Mouse (Mus musculus) heart, embryonic 16.5 days (tissue): Measurements from ENCODE around the gene Unk. TPM values are rescaled to one million over a fixed set of nuclear protein-coding genes. Genes with fewer than 3 reads are reported as not detected.

Experiments used
- ATAC-seq: fragments of 200-750 bp; cut with Nextera tagmentation; replicated peaks from 2 replicates; pipeline ENCODE4 v1.8.0; 2017; ENCODE audit warnings: moderate number of reproducible peaks; ENCODE audit not compliant: insufficient read depth, low FRiP score; ENCODE audit errors: extremely low read depth
- H3K27ac ChIP-seq: fragments of 300-500 bp; sonication (generic); 2 replicates; pipeline ENCODE4 v1.5.1; 2014; ENCODE audit warnings: mild to moderate bottlenecking, low read length, control low read depth, moderate library complexity
- H3K27me3 ChIP-seq: fragments of 300-500 bp; sonication (generic); 2 replicates; pipeline ENCODE4 v1.6.1; 2014; ENCODE audit warnings: low read length, mixed read lengths; ENCODE audit not compliant: control insufficient read depth, insufficient read depth
- H3K36me3 ChIP-seq: fragments of 300-500 bp; sonication (generic); 2 replicates; pipeline ENCODE4 v1.6.1; 2014; ENCODE audit not compliant: control insufficient read depth, insufficient read depth
- H3K4me1 ChIP-seq: fragments of 300-500 bp; sonication (generic); 2 replicates; pipeline ENCODE4 v1.6.1; 2014; ENCODE audit warnings: low read length, mixed read lengths; ENCODE audit not compliant: control insufficient read depth, insufficient read depth
- H3K4me2 ChIP-seq: fragments of 300-500 bp; sonication (generic); 2 replicates; pipeline ENCODE4 v1.6.1; 2014; ENCODE audit warnings: low read depth, mild to moderate bottlenecking, control low read depth, low read length
- H3K4me3 ChIP-seq: fragments of 300-500 bp; sonication (generic); 2 replicates; pipeline ENCODE4 v1.5.1; 2014; ENCODE audit warnings: mild to moderate bottlenecking, control low read depth, low read length
- H3K9ac ChIP-seq: fragments of 300-500 bp; sonication (generic); 2 replicates; pipeline ENCODE4 v1.6.1; 2014; ENCODE audit warnings: low read length, control low read depth
- H3K9me3 ChIP-seq: fragments of 300-500 bp; sonication (generic); replicated peaks from 2 replicates; pipeline ENCODE4 v1.6.1; 2016; ENCODE audit warnings: low read length; ENCODE audit not compliant: control insufficient read depth
- WGBS: fragments of 180-500 bp; shearing (Covaris S2); extraction: QIAGEN DNeasy Blood & Tissue Kit; methylation state at CpG from one replicate; pipeline ENCODE4 v1.1.7; 2014; 5-methylcytosine and 5-hydroxymethylcytosine counted together
- polyA plus RNA-seq: library from polyadenylated mRNA; unstranded; fragments of >200 nt; fragmentation: Nextera tagmentation; extraction: Ambion mirVana; gene quantifications from 2 replicates; pipeline ENCODE4 v1.2.1, GENCODE M21; 2015

Gene Unk
- polyA plus RNA-seq, 1 experiment from 2014 or later = 23.2 TPM

DNA sequence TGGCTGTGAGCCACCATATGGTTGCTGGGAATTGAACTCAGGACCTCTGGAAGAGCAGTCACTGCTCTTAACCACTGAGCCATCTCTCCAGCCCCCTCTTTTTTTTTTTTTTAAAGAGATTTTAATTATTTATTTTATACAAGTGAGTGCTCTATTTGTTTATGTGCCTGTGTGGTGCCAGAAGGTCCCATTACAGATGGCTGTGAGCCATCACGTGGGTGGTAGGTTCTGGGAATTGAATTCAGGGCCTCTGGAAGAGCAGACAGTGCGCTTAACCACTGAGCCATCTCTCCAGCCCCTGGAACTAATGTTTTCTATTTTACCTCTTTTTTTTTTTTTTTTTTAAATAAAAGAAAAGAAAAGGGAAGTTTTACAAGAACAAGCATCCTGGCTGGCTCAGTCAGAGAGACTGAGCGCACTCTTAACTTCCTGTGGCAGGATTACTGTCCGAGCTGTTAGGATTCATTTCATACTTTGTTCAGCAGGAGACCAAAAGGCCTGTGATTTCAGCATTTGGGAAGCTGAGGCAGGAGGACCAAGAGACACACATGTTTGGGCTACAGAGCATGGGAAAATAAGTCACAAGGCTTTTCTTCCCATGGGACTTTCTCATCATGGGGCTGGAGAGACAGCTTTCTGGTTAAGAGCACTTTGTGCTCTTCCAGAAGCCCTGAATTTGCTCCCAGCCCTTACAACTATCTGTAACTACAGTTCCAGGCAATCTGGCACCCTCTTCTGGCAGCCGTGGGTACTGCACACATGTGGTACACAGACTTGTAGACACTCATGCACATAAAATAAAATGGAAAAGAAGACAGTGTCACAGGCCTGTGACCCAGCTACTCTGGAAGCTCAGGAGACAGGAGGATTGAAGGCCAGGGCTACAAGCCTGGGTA lies 66.3 kb downstream of the Unk start:
- Histone ChIP-seq H3K36me3 (no peaks in the 10 kb centered on the region), H3K27ac (no peak overlapping the region), H3K4me1 (peaks cover 39% of the 10 kb centered on the region), H3K4me2 (no peak overlapping the region), H3K9me3 (peaks cover 4% of the 10 kb centered on the region), H3K4me3 (no peak overlapping the region), H3K9ac (no peak overlapping the region), H3K27me3 (no peaks in the 10 kb centered on the region)
- no peak for ATAC-seq
- WGBS = 80% methylated on average over 5 of the region's 5 CpGs

DNA sequence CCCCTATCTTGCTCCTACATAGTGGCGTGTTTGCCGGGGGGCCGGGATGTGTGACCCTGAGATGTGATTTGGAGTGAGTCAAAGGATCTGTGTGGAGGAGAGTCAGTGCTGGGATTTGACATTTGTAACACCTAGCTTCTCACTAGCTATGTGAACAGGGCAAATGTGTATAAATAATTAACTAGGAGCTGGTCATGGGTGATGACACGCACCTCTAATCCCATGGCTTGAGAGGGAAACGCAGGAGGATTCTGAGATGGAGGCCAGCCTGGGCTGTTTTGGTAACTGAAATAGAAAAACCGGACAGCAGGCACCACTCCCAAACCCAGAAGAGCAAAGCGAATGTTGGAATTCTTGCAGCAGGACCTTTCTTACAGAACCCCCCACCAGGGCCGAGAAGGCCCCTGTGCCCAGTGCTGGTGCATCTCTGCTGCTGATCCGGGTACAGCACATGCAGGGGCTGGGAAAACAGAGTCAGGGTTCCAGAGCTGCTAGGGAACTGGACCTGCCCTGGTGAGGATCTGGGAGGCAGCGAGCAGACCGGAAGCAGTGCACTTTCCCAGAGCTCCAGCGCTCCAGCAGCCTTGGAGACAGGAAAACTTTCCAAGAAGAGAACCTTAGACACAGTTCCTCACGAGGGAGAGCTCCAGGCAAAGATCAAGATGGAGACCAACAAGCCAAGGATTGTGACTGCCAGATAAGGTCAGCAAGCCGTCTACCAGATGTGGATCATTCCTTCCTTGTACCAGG lies 68.8 kb downstream of the Unk start:
- Histone ChIP-seq H3K36me3 (no peaks in the 10 kb centered on the region), H3K4me1 (peaks cover 55% of the 10 kb centered on the region), H3K27me3 (no peaks in the 10 kb centered on the region), H3K9me3 (peaks cover 4% of the 10 kb centered on the region), H3K27ac (peak overlapping the region; percentile 98), H3K4me2 (no peak overlapping the region), H3K4me3 (no peak overlapping the region), H3K9ac (peak overlapping the region; percentile 36; the same call in 1 of the 2 replicates)
- 63% methylated on average over 14 of the region's 14 CpGs for WGBS
- no peak for ATAC-seq

DNA sequence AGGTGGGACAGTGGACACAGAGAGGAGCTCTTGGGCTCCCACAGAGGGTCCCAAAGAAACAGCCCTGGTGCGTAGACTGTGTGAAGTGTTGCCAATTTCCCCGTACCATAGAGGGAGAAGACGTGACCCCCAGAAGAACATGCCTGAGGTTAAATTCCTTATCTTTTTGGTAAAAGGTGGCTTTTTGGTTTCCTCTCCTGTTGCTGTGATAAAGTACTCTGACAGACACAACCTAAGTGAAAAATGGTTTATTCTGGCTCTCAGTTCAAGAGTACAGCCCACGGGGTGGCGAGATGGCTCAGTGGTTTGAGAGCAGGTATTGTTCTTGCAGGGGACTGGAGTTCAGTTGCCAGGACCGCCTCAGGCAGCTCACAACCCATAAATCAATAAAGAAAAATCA lies 69.3 kb downstream of the Unk start:
- peaks cover 56% of the 10 kb centered on the region for H3K4me1 ChIP-seq
- WGBS = 76% methylated on average over 6 of the region's 6 CpGs

DNA sequence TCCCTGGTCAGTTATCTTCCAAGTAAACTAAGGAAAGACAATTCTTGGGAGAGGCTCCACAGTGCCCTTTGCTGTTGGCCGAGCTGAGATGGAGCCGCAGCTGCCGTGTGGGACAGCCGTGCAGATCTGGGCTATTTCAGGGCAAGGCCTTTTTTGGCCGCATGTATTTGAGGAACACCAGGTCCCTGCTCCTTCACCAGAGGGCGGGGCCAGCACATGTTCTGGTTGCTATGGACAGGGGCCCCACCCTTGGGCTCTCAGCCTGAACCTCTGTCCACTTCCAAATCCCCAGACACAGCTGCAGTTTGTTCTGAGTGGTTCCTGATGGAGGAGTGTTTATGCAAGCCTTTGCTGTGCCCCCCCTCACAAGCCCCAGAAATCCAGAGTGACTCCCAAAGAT lies 70.3 kb downstream of the Unk start:
- WGBS = 25% methylated on average over 6 of the region's 6 CpGs
- peaks cover 62% of the 10 kb centered on the region for H3K4me1 ChIP-seq
- peaks cover 4% of the 10 kb centered on the region for H3K9me3 ChIP-seq
- no peak overlapping the region for H3K4me2 ChIP-seq
- peak overlapping the region; percentile 98 for H3K27ac ChIP-seq
- H3K36me3 ChIP-seq = no peaks in the 10 kb centered on the region
- peak; percentile 30 for ATAC-seq
- no peak overlapping the region for H3K4me3 ChIP-seq
- no peaks in the 10 kb centered on the region for H3K27me3 ChIP-seq
- 0 out of 2 replicates have a peak overlapping the region, but pooled peaks have one; percentile 33 for H3K9ac ChIP-seq

More for the DNA sequence above, 69.3 kb downstream of the Unk start:
- Histone ChIP-seq H3K4me2 (no peak overlapping the region), H3K9ac (peak overlapping the region; percentile 36; the same call in 1 of the 2 replicates), H3K4me3 (no peak overlapping the region), H3K27ac (peak overlapping the region; percentile 98), H3K27me3 (no peaks in the 10 kb centered on the region), H3K9me3 (peaks cover 4% of the 10 kb centered on the region), H3K36me3 (no peaks in the 10 kb centered on the region)
- no peak for ATAC-seq

DNA sequence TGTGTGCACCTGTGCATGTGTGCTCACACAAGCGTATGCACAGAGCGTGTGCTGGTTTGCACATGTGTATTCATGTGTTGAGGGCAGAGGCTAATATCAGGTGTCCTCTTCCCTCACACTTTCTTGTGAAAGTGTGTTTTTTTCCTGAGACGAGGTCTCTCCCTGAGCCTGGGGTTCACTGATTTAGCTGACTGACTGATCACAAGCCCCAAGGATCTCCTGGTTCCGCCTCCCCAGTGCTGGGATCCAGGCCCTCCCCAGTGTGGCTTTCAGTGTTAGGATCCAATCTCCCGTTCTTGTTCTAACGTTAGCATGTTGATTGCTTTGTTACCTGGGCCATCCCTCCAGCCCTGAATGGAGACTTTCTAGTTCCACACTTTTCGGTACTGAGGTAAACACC lies 70.7 kb downstream of the Unk start:
- 78% methylated on average over 7 of the region's 7 CpGs for WGBS
- Histone ChIP-seq H3K36me3 (peaks cover 4% of the 10 kb centered on the region), H3K9ac (peak overlapping the region; percentile 70; the same call in 1 of the 2 replicates), H3K4me2 (no peak overlapping the region), H3K27ac (peak overlapping the region; percentile 98), H3K4me1 (peaks cover 63% of the 10 kb centered on the region), H3K4me3 (no peak overlapping the region), H3K27me3 (no peaks in the 10 kb centered on the region), H3K9me3 (peaks cover 4% of the 10 kb centered on the region)
- ATAC-seq = no peak

DNA sequence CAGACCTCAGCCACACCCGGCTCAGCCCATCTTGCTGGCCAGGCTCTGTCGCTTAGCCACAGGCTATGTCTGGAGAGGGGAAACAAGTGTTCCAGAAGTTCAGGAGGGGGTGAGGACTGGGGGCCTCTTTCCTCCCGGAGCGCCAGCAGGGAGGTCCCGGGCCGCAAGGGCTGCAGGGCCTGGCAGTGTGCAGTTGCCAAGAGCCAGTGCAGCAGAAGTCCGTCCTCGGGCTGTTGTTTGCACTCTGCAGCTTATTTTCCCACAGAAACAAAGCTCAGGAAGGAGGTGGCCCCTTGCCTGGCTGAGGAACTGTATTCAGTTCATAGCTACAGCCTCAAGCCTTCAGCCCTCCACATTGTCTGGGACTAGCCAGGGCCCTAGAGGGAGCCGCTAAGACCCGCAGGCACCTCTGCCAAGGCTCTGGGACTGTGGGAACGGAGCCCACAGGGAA lies 71.8 kb downstream of the Unk start:
- Histone ChIP-seq H3K4me2 (peak overlapping the region; percentile 20), H3K9me3 (no peaks in the 10 kb centered on the region), H3K4me3 (no peak overlapping the region), H3K9ac (peak overlapping the region; percentile 70), H3K36me3 (peaks cover 8% of the 10 kb centered on the region), H3K4me1 (peaks cover 73% of the 10 kb centered on the region), H3K27me3 (no peaks in the 10 kb centered on the region), H3K27ac (peak overlapping the region; percentile 98)
- WGBS = 19% methylated on average over 11 of the region's 11 CpGs
- peak; percentile 49 for ATAC-seq

DNA sequence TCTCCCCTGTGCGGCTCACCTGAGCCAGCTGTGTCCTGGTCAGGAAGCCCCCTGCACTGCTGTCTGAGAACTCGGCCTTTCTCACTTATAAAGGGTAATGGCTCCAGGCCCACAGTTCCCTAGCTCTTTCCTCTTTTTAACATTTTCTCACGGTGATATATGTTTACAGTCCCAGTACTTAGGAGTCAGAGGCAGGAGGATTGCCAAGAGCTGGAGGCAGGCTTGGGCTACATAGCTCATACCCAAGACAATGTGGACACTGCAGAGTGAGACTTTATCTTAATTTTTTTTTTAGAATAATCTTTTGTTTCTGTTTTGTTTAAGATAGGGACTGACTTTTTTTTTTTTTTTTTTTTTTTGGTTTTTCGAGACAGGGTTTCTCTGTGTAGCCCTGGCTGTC lies 72.3 kb downstream of the Unk start:
- 50% methylated on average over 3 of the region's 4 CpGs for WGBS
- H3K27me3 ChIP-seq = no peaks in the 10 kb centered on the region

DNA sequence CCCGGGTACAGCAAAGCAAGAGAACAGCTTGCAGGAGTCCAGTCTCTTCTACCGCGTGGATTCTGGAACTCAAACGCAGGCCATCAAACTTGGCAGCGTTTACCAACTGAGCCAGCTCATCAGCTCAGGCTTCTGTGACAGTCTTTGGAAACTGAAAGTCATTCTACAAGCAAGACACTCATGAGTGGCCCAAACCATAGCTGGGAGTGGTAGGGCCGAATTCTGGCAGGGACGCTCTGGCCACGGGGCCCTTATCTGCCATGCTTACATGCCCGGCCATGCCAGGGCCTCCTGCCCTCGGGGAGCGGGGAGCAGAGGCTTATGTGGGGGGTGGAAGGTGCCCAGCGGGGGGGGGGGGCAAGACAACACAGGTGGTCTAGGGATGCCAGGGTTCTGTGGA lies 73.5 kb downstream of the Unk start:
- Histone ChIP-seq H3K4me3 (no peak overlapping the region), H3K4me2 (peak overlapping the region; percentile 33; the same call in 1 of the 2 replicates)
- WGBS = 31% methylated on average over 12 of the region's 12 CpGs

More for the DNA sequence above, 72.3 kb downstream of the Unk start:
- Histone ChIP-seq H3K4me1 (peaks cover 78% of the 10 kb centered on the region), H3K9ac (peak overlapping the region; percentile 70), H3K9me3 (no peaks in the 10 kb centered on the region), H3K4me2 (peak overlapping the region; percentile 20), H3K27ac (peak overlapping the region; percentile 98), H3K36me3 (peaks cover 8% of the 10 kb centered on the region), H3K4me3 (no peak overlapping the region)
- peak; percentile 19; the same call in 1 of the 2 replicates for ATAC-seq

More for the DNA sequence above, 73.5 kb downstream of the Unk start:
- Histone ChIP-seq H3K27ac (peak overlapping the region; percentile 98), H3K9me3 (no peaks in the 10 kb centered on the region), H3K4me1 (peaks cover 89% of the 10 kb centered on the region), H3K27me3 (no peaks in the 10 kb centered on the region), H3K36me3 (peaks cover 8% of the 10 kb centered on the region), H3K9ac (peak overlapping the region; percentile 44)
- no peak for ATAC-seq
